Mouse (Mus musculus) embryonic facial prominence, embryonic 12.5 days (tissue): ENCODE measurements around the gene Gpa33. TPM values are rescaled to one million over a fixed set of nuclear protein-coding genes. Genes with fewer than 3 reads are reported as not detected.

ENCODE experiments used
- ATAC-seq: fragments of 200-750 bp; cut with Nextera tagmentation; 2 replicates; pipeline ENCODE4 v1.8.0; 2017; ENCODE audit not compliant: insufficient number of reproducible peaks, insufficient read depth, low FRiP score, low TSS enrichment
- H3K27ac ChIP-seq: fragments of 300-500 bp; sonication (generic); 2 replicates; pipeline ENCODE4 v1.5.1; 2016; ENCODE audit warnings: mild to moderate bottlenecking
- H3K27me3 ChIP-seq: fragments of 300-500 bp; sonication (generic); 2 replicates; pipeline ENCODE4 v1.6.1; 2016; ENCODE audit warnings: mild to moderate bottlenecking, moderate library complexity
- H3K36me3 ChIP-seq: fragments of 300-500 bp; sonication (generic); 2 replicates; pipeline ENCODE4 v1.6.1; 2016; ENCODE audit warnings: mild to moderate bottlenecking
- H3K4me1 ChIP-seq: fragments of 300-500 bp; sonication (generic); 2 replicates; pipeline ENCODE4 v1.6.1; 2016
- H3K4me2 ChIP-seq: fragments of 300-500 bp; sonication (generic); replicated peaks from 2 replicates; pipeline ENCODE4 v1.6.1; 2016; ENCODE audit warnings: mild to moderate bottlenecking, moderate library complexity
- H3K4me3 ChIP-seq: fragments of 300-500 bp; sonication (generic); 2 replicates; pipeline ENCODE4 v1.5.1; 2016; ENCODE audit warnings: mild to moderate bottlenecking
- H3K9ac ChIP-seq: fragments of 300-500 bp; sonication (generic); 2 replicates; pipeline ENCODE4 v1.6.1; 2016; ENCODE audit warnings: mild to moderate bottlenecking, moderate library complexity
- H3K9me3 ChIP-seq: fragments of 300-500 bp; sonication (generic); 2 replicates; pipeline ENCODE4 v1.6.1; 2016; ENCODE audit warnings: mild to moderate bottlenecking, moderate library complexity
- WGBS: fragments of 180-500 bp; shearing (Covaris S2); methylation state at CpG from one replicate; pipeline ENCODE4 v1.1.7; 2016; 5-methylcytosine and 5-hydroxymethylcytosine counted together
- polyA plus RNA-seq: library from polyadenylated mRNA; unstranded; fragments of >200 nt; fragmentation: Nextera tagmentation; extraction: Ambion mirVana; gene quantifications from 2 replicates; pipeline ENCODE4 v1.2.1, GENCODE M21; 2016

The Gpa33 gene
- polyA plus RNA-seq, 1 experiment from 2014 or later, result 0.26 TPM

- no peak overlapping the region for H3K9ac ChIP-seq
- no peak overlapping the region for H3K4me2 ChIP-seq
- WGBS, result 81% methylated on average over 4 of the region's 4 CpGs
- H3K9me3 ChIP-seq, result no peaks in the 10 kb centered on the region
- H3K27ac ChIP-seq, result no peak overlapping the region
- no peak for ATAC-seq
- no peaks in the 10 kb centered on the region for H3K36me3 ChIP-seq
- H3K4me3 ChIP-seq, result no peak overlapping the region
- H3K27me3 ChIP-seq, result no peaks in the 10 kb centered on the region
- H3K4me1 ChIP-seq, result no peaks in the 10 kb centered on the region
These were observed 84.1 kb downstream of the Gpa33 start for GRCm38 (mm10) chr1:166214181-166214580.

Other genes starting within 250 kb of the Gpa33 start
- gene Pou2f1, start 127.6 kb upstream of the Gpa33 start, polyA plus RNA-seq, result 15.5 and 17.0 TPM in 2 replicates
- gene Dusp27, start 2.3 kb upstream of the Gpa33 start, polyA plus RNA-seq, result 4.1 and 4.5 TPM in 2 replicates
- 0.10 TPM in 1 of 2 replicates, not detected in the other for gene Mael, start 108.5 kb downstream of the Gpa33 start, polyA plus RNA-seq
- 1.1 and 1.2 TPM in 2 replicates for gene Ildr2, start 123.9 kb downstream of the Gpa33 start, polyA plus RNA-seq
- gene Tada1, start 248.9 kb downstream of the Gpa33 start, polyA plus RNA-seq, result 65.8 and 66.0 TPM in 2 replicates